Mouse (Mus musculus) ES-Bruce4 (cell line): ENCODE results near the gene Hoxd8.

Source experiments
- CTCF ChIP-seq: IDR thresholded peaks from one replicate; pipeline ENCODE4 v1.8.1; 2011; ENCODE audit warnings: low read depth, low read length
- POLR2A ChIP-seq: IDR thresholded peaks from one replicate; pipeline ENCODE4 v1.8.1; 2011; ENCODE audit warnings: low read length; ENCODE audit not compliant: insufficient read depth

DNA sequence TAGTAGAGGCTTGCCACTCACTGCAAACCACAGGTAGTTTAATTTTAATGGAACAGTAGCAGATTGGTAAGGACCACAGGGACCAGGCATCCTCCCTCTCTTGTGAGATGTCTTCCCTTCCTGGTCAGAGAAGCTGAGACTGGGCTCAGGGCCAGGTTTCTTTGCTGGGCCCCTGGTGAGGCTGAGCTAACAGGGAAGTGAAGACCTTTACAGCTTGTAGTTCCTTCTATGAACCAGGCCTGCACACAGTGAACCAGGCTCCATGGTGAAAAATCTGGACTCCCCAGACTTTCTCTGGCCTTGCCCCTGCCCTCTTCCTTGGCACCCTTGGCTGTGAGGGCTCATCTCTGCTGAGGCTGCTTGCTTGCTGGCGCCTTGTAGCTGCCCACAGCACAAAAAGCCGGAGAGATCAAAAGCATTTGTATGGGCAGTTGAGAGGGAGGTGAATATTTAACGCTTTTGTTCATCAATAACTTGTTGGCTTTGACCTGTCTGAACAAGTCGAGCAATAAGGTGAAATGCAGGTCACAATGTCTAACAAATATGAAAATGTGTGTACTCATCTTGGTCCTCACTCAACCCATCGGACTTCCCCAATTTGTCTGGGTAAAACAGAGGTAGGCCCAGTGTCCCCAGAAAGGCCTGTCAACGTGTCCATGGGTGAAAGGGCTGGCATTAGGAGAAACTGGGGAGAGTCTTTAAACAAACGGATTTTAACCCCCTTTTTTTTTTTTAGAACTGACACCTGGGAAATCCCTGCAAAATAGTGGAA, 20.0 kb downstream of the Hoxd8 start:
- TF ChIP-seq CTCF (no peak), POLR2A (no peak)
